Mouse (Mus musculus) neural tube, embryonic 10.5 days (tissue): ENCODE measurements around the gene Chmp2a.

Experiments
- DNase-seq: peaks from one replicate; pipeline ENCODE4 v3.0.0-alpha.2; 2017; ENCODE audit warnings: low spot score; ENCODE audit errors: extremely low spot score

Gene Chmp2a

DNA sequence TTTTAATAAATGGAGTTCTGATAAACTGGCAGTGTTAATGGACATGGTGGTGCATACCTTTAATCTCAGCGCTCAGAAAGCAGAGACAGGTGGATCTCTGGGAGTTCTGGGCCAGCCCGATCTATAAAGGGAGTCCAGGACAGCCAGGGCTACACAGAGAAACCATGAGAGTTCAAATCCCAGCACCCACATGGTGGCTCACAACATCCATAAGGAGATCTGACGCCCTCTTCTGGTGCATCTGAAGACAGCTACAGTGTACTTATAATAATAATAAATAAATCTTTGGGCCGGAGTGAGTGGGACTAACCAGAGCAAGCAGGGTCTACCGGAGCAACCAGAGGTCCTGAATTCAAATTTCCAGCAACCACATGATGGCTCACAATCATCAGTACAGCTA lies 31.2 kb downstream of the Chmp2a start:
- DNase-seq: no peak

DNA sequence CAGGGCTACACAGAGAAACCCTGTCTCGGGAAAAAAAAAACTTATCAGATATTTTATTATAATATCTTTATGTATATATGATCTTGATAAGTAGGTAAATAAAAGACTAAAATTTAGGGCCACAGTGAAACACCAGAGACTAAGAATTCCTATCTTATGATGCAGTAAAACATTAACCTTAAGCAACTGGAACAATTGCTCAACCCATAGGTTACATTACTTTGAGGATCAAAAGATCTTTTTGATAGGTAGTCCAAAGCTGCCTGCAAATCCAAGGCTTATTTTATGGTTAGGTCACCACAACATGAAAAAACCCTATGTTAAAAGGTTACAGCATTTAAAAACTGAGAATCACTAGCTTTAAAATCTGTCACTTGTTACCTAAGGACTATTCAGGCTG lies 33.0 kb downstream of the Chmp2a start:
- DNase-seq: no peak

DNA sequence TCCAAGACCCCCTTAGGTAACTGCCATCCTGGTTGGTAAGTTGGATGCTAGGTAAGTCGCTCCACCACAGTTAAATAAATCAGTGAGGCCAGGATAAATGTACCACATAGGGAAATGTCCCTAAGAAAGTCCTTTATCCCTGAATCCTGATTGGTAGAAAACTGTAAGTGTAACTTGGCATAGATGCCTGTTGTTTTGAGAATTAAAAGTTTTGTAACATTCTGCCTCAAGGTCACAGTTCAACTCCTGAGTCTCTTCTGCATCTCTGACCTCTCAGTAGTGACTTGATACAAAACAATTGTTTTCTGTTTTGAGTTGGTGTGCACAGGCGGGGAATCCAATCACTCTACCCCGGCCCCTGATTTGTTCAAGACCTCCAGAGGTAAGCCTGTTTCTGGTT lies 35.8 kb downstream of the Chmp2a start, which contains the start of gene Trim28:
Gene Trim28, plus strand, starts transcription at position 264 of the 400 bp plus-strand sequence.
- no peak for DNase-seq

DNA sequence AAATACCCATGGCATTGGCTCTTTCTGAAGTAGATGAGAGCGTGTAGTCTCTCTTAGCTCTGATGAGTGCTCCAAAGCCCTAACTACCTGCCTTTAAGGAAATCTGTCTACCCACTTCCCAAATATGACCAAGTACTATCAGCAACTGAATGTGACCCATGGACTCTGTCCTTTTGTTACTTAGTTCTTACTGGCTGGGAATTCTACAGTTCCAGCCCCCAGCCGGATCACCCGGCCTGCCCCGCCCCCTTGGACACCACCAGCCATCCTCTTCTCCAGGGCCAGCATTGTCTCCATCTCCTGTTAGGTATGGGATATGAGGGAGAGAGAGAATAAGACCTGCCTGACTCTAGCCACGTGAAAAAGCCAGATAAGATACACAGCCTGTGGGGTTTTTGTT lies 36.6 kb downstream of the Chmp2a start, which contains the start of gene Slc27a5:
Gene Slc27a5, minus strand, starts transcription at position 140 of the 400 bp plus-strand sequence.
- no peak for DNase-seq

DNA sequence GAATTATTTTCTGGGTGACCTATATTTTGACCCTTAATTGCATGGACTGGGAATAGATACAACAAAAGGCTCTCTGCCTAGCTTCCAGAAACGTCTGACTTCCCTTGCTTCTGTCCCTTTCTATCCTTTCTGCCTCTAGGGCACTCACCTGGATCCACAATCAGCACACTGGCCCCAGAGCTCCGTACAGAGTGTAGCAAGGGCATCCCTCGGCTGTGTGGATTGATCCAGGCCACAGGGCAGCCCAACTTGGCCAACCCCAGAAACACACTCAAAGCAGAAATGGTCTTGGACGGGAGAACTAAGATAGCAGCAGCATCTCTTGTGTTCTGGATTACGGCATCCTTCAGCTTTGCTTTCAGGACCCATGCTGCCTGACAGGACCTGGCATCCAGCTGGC lies 37.4 kb downstream of the Chmp2a start:
- DNase-seq: no peak

DNA sequence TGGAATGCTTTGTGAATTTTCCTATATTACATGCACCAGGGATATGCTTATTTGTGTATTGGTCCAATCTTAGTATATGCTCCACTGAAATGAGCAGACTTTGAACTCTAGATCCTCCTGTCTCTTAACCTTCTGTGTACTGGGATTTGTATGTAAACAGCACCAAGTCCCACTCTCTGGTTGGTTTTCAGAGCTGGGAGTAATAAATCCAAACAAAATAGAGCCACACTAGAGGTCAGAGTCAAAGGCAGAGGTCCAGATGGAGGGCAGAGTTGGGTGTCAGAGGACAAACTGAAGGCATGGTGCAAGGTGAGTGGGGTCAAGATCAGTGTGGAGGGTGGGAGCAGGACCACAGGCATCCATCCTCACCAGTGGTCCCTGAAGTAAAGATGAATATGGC lies 38.7 kb downstream of the Chmp2a start:
- DNase-seq: no peak

DNA sequence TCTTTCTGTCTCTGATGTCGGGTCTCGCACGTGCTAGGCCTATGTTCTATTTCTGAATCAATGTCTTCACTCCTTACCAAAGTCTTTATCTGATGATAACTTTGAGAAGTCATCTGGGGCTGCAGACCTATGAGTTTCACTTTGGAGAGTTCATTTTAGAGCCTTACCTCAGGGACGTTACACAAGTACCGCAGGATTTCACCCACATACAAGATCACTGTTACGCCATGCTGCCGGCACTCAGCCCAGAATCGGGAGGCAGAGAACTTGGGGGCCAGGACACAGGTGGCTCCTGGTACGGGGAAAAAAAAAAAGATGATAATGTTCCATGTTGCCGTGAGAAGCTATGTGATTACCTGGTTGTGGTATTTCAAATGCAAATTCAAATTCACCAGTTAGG lies 41.5 kb downstream of the Chmp2a start:
- DNase-seq: no peak

DNA sequence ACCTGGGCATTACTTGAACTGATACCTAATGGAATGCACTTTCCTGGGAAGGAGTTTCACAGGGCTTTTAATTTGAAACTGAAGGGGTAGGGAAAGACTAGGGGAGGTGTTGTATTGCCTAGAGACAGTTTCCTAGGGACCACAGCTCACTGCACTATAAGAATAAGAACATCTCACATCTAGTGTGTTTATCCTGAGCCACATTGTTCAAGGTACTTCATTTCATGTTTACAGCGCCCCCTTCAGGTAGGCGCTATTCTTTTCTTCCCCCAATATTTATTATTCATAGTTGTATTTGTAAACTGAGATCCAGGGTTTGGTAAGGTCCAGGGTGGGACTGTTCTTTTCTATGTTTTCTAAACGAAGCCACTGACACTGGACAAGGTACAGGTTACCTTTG lies 42.4 kb downstream of the Chmp2a start:
- no peak for DNase-seq

DNA sequence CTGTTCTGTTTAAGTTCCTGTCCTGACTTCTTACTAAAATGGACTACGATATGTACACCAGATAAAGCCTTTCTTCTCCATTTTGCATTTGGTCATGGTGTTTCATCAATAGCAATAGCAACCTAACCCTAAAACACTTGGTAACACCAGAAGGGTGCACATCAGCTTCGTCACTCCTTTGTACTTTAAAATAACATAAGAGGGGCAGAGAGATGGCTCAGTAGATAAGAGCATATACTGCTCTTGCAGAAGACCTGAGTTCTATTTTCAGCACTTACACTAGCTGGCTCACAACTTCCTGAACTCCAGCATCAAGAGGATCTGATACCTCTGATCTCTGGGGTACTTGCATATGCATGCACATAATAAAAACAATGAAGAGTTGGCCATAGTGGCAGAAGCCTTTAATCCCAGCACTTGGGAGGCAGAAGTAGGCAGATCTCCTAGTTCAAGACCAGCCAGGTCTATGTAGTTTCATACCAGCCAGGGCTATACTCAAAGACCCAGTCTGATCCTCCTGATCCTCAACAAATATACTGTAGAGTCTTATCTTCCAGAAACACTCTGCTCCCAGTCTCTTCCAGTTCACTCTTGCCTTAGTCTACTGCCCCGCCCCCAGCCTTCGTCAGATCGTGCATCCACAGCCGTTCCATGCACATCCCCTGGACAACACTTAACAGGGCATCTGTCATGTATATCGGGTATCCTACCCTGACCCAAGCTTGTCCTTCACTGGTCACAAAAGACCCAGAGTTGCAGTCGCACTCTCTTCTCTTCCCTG lies 47.0 kb downstream of the Chmp2a start:
- DNase-seq: no peak

DNA sequence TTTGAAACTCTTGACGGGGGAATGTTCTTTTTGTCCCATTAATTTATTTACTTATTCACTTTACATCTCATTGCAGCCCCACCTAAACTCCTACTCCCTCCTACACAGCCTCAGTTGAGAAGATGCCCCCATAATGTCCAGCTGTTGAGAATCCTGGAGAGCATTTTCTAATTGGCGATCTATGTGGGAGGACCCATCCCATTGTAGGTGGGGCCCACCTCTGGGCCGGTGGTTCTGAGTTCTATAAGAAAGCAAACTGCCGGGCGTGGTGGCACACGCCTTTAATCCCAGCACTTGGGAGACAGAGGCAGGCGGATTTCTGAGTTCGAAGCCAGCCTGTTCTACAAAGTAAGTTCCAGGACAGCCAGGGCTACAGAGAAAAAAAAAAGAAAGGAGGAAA lies 47.7 kb downstream of the Chmp2a start:
- no peak for DNase-seq

DNA sequence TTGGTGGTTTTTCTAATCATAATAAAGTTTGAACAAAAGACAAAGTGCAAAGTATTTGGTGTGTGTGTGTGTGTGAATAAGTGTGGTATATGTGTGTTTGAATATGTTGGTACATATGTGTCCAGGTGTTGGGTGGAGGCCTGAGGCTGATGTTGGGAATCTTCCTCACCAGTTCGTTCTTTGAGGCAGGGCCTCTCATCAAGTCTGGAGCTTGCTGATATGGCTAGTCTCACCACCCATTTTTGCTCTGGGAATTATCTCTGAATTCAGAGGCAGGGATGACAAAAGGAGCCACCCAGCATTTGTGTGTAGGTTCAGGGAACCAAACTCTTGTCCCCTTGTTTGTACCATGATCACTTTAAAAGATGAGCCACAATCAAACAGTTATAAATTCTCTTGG lies 48.9 kb downstream of the Chmp2a start:
- no peak for DNase-seq
